Mouse (Mus musculus) T-cell, adult 66 days (primary cell): ENCODE measurements around the gene Oas1h. TPM values are rescaled to one million over a fixed set of nuclear protein-coding genes. Genes with fewer than 3 reads are reported as not detected.

Experiments used
- total RNA-seq, 2 experiments: library from RNA; stranded (reverse); gene quantifications; 3 replicates in 1 of 2; 4 replicates in 1 of 2; pipeline ENCODE4 v1.2.4; 2023

The Oas1h gene
- total RNA-seq: not detected

DNA sequence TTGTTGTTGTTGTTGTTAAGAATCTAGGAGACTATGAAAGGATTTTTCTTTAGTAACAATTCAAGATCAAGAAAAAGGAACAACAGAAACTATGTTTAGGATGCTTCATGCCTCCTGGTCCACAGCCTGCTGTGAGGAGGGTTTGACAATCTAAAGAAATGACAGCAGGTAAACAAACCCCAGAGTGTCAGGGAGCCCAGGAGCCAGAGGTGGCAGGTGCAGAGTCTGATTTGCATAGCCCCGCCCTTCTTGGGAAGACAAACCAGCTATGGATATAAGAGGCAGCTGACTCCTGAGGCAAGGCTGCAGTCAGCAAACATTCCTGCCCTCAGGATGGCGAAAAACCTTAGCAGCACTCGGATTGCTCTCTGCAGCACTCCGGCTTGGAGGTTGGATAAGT lies at the start of gene Oas1h:
Oas1h (plus strand) TSS at position 301 of the 400 bp plus-strand sequence.

GRCm38 (mm10) chr5:120811951-120812819 lies 49.0 kb upstream of the Oas1h start, which contains the start of gene Oas1c:
Oas1c (minus strand) TSS chr5:120812514.

DNA sequence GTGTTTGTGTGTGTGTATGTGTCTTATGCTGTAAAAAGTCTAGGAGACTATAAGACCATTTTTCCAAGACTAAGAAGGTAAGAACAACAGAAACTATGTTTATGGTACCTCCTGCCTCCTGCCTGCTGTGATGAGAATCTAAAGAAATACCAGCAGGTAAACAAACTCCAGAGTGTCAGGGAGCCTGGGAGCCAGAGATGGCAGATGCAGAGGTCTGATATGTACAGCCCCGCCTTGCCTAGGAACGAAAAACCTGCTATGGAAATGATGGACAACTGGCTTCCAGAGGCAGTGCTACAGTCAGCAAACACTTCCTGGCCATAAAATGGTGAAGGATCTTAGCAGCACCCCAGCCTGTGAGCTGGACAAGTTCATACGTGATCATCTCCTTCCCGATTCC lies 14.2 kb upstream of the Oas1h start, which contains the start of gene Oas1f:
Oas1f (plus strand) TSS at position 301 of the 400 bp plus-strand sequence.

GRCm38 (mm10) chr5:120887413-120887812 lies 26.2 kb downstream of the Oas1h start, which contains the start of gene Oas1g:
Oas1g (minus strand) TSS chr5:120887613.

DNA sequence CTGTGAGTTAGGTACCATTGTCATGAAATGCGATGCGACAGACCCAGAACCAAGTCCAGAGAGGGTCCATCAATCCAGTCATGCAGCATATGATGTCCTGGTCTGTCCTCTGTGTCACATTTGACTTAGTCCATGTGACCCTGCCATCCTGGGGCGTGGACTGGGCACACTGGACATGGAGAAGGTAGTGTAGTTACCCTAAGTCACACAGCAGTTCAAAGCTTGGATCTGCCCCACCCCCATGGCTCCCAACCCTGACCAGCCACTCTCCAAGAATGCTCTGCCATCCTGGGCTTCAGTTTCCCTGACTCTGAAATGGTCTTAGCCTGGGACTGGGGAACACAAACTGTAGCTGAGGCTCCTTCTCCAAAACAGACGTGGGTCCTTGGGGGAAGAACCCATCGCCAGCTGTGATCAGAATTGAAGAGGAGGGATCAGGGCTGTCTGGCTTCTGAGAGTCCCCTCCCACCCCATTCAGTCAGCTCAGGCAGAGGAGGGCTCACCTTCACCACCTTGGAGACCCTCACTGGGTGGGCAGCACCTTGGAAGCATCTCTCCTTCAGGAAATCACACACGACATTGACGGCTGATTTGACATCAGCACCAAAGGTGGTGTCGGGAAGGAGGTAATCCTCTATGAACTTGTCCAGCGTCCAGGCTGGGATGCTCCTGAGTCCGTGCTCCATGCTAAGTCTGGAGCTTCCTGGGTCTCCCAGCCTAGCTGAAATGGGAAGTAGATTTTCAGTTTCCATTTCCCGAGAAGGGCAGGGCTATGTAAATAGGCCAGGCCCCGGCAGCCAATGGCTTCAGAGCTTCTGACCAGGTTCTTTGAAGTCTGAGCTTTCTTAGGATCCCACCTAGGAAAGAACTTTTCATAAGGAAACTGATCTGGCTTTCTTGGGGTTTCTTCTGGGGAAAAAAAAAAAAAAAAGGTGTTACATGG lies 45.8 kb downstream of the Oas1h start, which contains the start of gene Oas1a:
Oas1a (minus strand) TSS at position 731 of the 943 bp plus-strand sequence.

DNA sequence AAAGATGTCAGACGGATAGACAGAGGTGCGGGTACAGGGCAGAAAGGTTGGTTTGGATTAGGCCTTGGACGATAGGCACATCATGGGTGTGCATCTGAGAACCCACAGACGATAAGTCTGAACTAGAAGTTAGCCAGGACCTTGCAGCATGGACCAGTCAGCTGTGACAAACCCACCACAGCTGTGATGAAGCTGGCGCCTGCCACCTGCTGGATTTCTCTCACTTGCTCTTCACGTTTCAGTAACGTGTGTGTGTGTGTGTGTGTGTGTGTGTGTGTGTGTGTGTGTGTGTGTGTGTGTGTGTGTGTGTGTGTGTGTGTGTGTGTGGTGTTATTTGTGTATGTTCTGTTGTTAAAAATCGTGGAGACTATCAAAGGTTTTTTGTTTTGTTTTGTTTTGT lies 53.0 kb downstream of the Oas1h start, which contains the start of gene Oas1d:
Oas1d (plus strand) TSS at position 333 of the 400 bp plus-strand sequence.

Other genes with a start within 250 kb of the Oas1h start
- gene Rita1, start 248.8 kb upstream of the Oas1h start, total RNA-seq: 1 to 10 TPM; 5.4 to 8.3 TPM
- 100 to 1,000 TPM; 114 to 120 TPM for gene Ddx54, start 248.7 kb upstream of the Oas1h start, total RNA-seq
- gene Cfap73, start 227.2 kb upstream of the Oas1h start, total RNA-seq: not detected
- gene Rasal1, start 212.6 kb upstream of the Oas1h start, total RNA-seq: 10 to 100 TPM; 18.9 to 25.5 TPM
- gene Dtx1, start 149.5 kb upstream of the Oas1h start, total RNA-seq: 100 to 1,000 TPM; 257 to 297 TPM
- 1 to 10 TPM; 6.1 to 8.0 TPM for gene Oas2, start 111.6 kb upstream of the Oas1h start, total RNA-seq
- 10 to 100 TPM; 15.4 to 27.4 TPM for gene Oas3, start 83.8 kb upstream of the Oas1h start, total RNA-seq
- gene Oas1e, start 65.9 kb upstream of the Oas1h start, total RNA-seq: 1 to 10 TPM in 1 of 2 experiments, under 1 TPM in 1; 0.74 to 1.8 TPM
- 10 to 100 TPM; 11.0 to 13.1 TPM for gene Oas1c, start 48.9 kb upstream of the Oas1h start, total RNA-seq
- not detected for gene Oas1f, start 14.1 kb upstream of the Oas1h start, total RNA-seq
- not detected for gene Oas1g, start 26.2 kb downstream of the Oas1h start, total RNA-seq
- 1 to 10 TPM; 3.1 to 5.1 TPM for gene Oas1a, start 46.1 kb downstream of the Oas1h start, total RNA-seq
- gene Oas1d, start 53.1 kb downstream of the Oas1h start, total RNA-seq: not detected
- gene Rph3a, start 148.7 kb downstream of the Oas1h start, total RNA-seq: not detected